Mouse (Mus musculus) ES-Bruce4 (cell line): ENCODE measurements around the gene Ndufb4.

Source experiments
- CTCF ChIP-seq: IDR thresholded peaks from one replicate; pipeline ENCODE4 v1.8.1; 2011; ENCODE audit warnings: low read depth, low read length
- EP300 ChIP-seq: IDR thresholded peaks from 2 replicates; pipeline ENCODE4 v1.6.1; 2011; ENCODE audit warnings: low read depth, low read length; ENCODE audit not compliant: insufficient read depth
- POLR2A ChIP-seq: IDR thresholded peaks from one replicate; pipeline ENCODE4 v1.8.1; 2011; ENCODE audit warnings: low read length; ENCODE audit not compliant: insufficient read depth

DNA sequence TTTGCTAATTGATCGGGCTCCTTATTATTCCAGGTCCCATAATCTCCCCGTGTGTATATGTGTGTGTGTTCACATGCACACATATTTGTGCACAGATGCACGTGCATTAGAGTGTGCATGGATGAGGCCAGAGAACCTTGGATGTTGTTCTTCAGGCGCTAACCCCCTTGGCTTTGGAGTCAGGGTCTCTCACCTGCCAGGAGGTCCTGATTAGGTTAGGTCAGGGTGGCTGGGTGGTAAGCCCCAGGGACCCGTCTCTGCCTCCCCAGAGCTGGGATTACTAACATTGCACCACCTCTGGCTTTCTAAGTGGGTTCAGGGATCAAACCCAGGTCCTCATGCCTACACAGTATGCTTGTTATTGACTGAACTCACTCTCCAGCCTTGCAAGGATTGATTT, 9.8 kb downstream of the Ndufb4 start:
- TF ChIP-seq POLR2A (no peak), EP300 (no peak), CTCF (no peak)
